Mouse (Mus musculus): ENCODE measurements around the gene Lrrc4c. TPM values are rescaled to one million over a fixed set of nuclear protein-coding genes. Genes with fewer than 3 reads are reported as not detected.

Gene Lrrc4c
- polyA plus RNA-seq, 1 experiment from 2014 or later, result 0.66 TPM

GRCm38 (mm10) chr2:97574921-97575320 lies 1257.0 kb downstream of the Lrrc4c start:
- Histone ChIP-seq H3K9me3 (ENCODE audit: low read depth, low read length) (no peaks in the 10 kb centered on the region), H3K27me3 (ENCODE audit: insufficient read depth, low read length) (no peaks in the 10 kb centered on the region), H3K4me3 (ENCODE audit: low read depth, low read length) (no peak overlapping the region), H3K27ac (ENCODE audit: low read depth) (no peak overlapping the region), H3K4me1 (ENCODE audit: insufficient read depth) (no peaks in the 10 kb centered on the region), H3K36me3 (ENCODE audit: insufficient read depth) (no peaks in the 10 kb centered on the region), H3K4me2 (no peak overlapping the region), H3K9ac (no peak overlapping the region)
- no peak for TF ChIP-seq CTCF (IDR thresholded peaks at IDR 0.05; ENCODE audit: low read depth)
- ATAC-seq (ENCODE audit: insufficient read depth) (no peak), DNase-seq (no peak)

GRCm38 (mm10) chr2:97581132-97581531 lies 1263.2 kb downstream of the Lrrc4c start:
- no peak for TF ChIP-seq CTCF (IDR thresholded peaks at IDR 0.05; ENCODE audit: low read depth)
- Histone ChIP-seq H3K9me3 (ENCODE audit: low read depth, low read length) (no peaks in the 10 kb centered on the region), H3K36me3 (ENCODE audit: insufficient read depth) (no peaks in the 10 kb centered on the region), H3K27me3 (ENCODE audit: insufficient read depth, low read length) (no peaks in the 10 kb centered on the region), H3K9ac (no peak overlapping the region), H3K27ac (ENCODE audit: low read depth) (no peak overlapping the region), H3K4me3 (ENCODE audit: low read depth, low read length) (no peak overlapping the region), H3K4me1 (ENCODE audit: insufficient read depth) (no peaks in the 10 kb centered on the region), H3K4me2 (no peak overlapping the region)
- WGBS, result 83% methylated on average over 2 of the region's 2 CpGs
- no peak for DNase-seq
- no peak for ATAC-seq (ENCODE audit: insufficient read depth)

GRCm38 (mm10) chr2:97586322-97586721 lies 1268.4 kb downstream of the Lrrc4c start:
- DNase-seq (no peak), ATAC-seq (ENCODE audit: insufficient read depth) (no peak)
- Histone ChIP-seq H3K9me3 (ENCODE audit: low read depth, low read length) (no peaks in the 10 kb centered on the region), H3K9ac (no peak overlapping the region), H3K4me3 (ENCODE audit: low read depth, low read length) (no peak overlapping the region), H3K27me3 (ENCODE audit: insufficient read depth, low read length) (no peaks in the 10 kb centered on the region), H3K4me2 (no peak overlapping the region), H3K36me3 (ENCODE audit: insufficient read depth) (no peaks in the 10 kb centered on the region), H3K4me1 (ENCODE audit: insufficient read depth) (no peaks in the 10 kb centered on the region), H3K27ac (ENCODE audit: low read depth) (no peak overlapping the region)
- TF ChIP-seq CTCF (IDR thresholded peaks at IDR 0.05; ENCODE audit: low read depth), result no peak
- WGBS, result 75% methylated on average over 3 of the region's 3 CpGs

- no peak overlapping the region for H3K4me3 ChIP-seq (ENCODE audit: low read depth, low read length)
- H3K4me2 ChIP-seq, result no peak overlapping the region
- DNase-seq (no peak), ATAC-seq (ENCODE audit: insufficient read depth) (no peak)
- no peaks in the 10 kb centered on the region for H3K36me3 ChIP-seq (ENCODE audit: insufficient read depth)
- 87% methylated on average over 3 of the region's 3 CpGs for WGBS
- H3K27me3 ChIP-seq (ENCODE audit: insufficient read depth, low read length), result no peaks in the 10 kb centered on the region
- H3K9ac ChIP-seq, result no peak overlapping the region
- TF ChIP-seq CTCF (IDR thresholded peaks at IDR 0.05; ENCODE audit: low read depth), result no peak
- no peaks in the 10 kb centered on the region for H3K9me3 ChIP-seq (ENCODE audit: low read depth, low read length)
- H3K4me1 ChIP-seq (ENCODE audit: insufficient read depth), result no peaks in the 10 kb centered on the region
- no peak overlapping the region for H3K27ac ChIP-seq (ENCODE audit: low read depth)
Observed at GRCm38 (mm10) chr2:97590563-97590962, 1272.6 kb downstream of the Lrrc4c start.

GRCm38 (mm10) chr2:97604182-97604581 lies 1286.2 kb downstream of the Lrrc4c start:
- H3K9ac ChIP-seq, result no peak overlapping the region
- no peak for TF ChIP-seq CTCF (IDR thresholded peaks at IDR 0.05; ENCODE audit: low read depth)
- WGBS, result 58% methylated on average over 3 of the region's 3 CpGs
- DNase-seq (no peak), ATAC-seq (ENCODE audit: insufficient read depth) (no peak)
- H3K27me3 ChIP-seq (ENCODE audit: insufficient read depth, low read length), result no peaks in the 10 kb centered on the region
- H3K4me3 ChIP-seq (ENCODE audit: low read depth, low read length), result no peak overlapping the region
- no peak overlapping the region for H3K27ac ChIP-seq (ENCODE audit: low read depth)
- no peaks in the 10 kb centered on the region for H3K9me3 ChIP-seq (ENCODE audit: low read depth, low read length)
- H3K4me1 ChIP-seq (ENCODE audit: insufficient read depth), result no peaks in the 10 kb centered on the region
- no peak overlapping the region for H3K4me2 ChIP-seq
- no peaks in the 10 kb centered on the region for H3K36me3 ChIP-seq (ENCODE audit: insufficient read depth)

- no peak overlapping the region for H3K4me3 ChIP-seq (ENCODE audit: low read depth, low read length)
Observed at GRCm38 (mm10) chr2:97604688-97605215, 1286.8 kb downstream of the Lrrc4c start.

GRCm38 (mm10) chr2:97609436-97609835 lies 1291.5 kb downstream of the Lrrc4c start:
- ATAC-seq (ENCODE audit: insufficient read depth) (no peak), DNase-seq (no peak)
- no peak for TF ChIP-seq CTCF (IDR thresholded peaks at IDR 0.05; ENCODE audit: low read depth)
- Histone ChIP-seq H3K4me2 (no peak overlapping the region), H3K9ac (no peak overlapping the region), H3K9me3 (ENCODE audit: low read depth, low read length) (no peaks in the 10 kb centered on the region), H3K27ac (ENCODE audit: low read depth) (no peak overlapping the region), H3K4me3 (ENCODE audit: low read depth, low read length) (no peak overlapping the region), H3K27me3 (ENCODE audit: insufficient read depth, low read length) (no peaks in the 10 kb centered on the region), H3K36me3 (ENCODE audit: insufficient read depth) (no peaks in the 10 kb centered on the region), H3K4me1 (ENCODE audit: insufficient read depth) (no peaks in the 10 kb centered on the region)

More at GRCm38 (mm10) chr2:97604688-97605215, 1286.8 kb downstream of the Lrrc4c start:
- WGBS, result 68% methylated on average over 3 of the region's 3 CpGs
- ATAC-seq (ENCODE audit: insufficient read depth) (no peak), DNase-seq (no peak)
- Histone ChIP-seq H3K9ac (no peak overlapping the region), H3K9me3 (ENCODE audit: low read depth, low read length) (no peaks in the 10 kb centered on the region), H3K4me2 (no peak overlapping the region), H3K27me3 (ENCODE audit: insufficient read depth, low read length) (no peaks in the 10 kb centered on the region), H3K27ac (ENCODE audit: low read depth) (no peak overlapping the region), H3K36me3 (ENCODE audit: insufficient read depth) (no peaks in the 10 kb centered on the region), H3K4me1 (ENCODE audit: insufficient read depth) (no peaks in the 10 kb centered on the region)
- no peak for TF ChIP-seq CTCF (IDR thresholded peaks at IDR 0.05; ENCODE audit: low read depth)

- Histone ChIP-seq H3K4me3 (ENCODE audit: low read depth, low read length) (no peak overlapping the region), H3K36me3 (ENCODE audit: insufficient read depth) (no peaks in the 10 kb centered on the region), H3K9me3 (ENCODE audit: low read depth, low read length) (no peaks in the 10 kb centered on the region), H3K27me3 (ENCODE audit: insufficient read depth, low read length) (no peaks in the 10 kb centered on the region), H3K27ac (ENCODE audit: low read depth) (no peak overlapping the region), H3K9ac (no peak overlapping the region), H3K4me1 (ENCODE audit: insufficient read depth) (no peaks in the 10 kb centered on the region), H3K4me2 (no peak overlapping the region)
- no peak for TF ChIP-seq CTCF (IDR thresholded peaks at IDR 0.05; ENCODE audit: low read depth)
- 81% methylated on average over 2 of the region's 2 CpGs for WGBS
- no peak for DNase-seq
- no peak for ATAC-seq (ENCODE audit: insufficient read depth)
Observed at GRCm38 (mm10) chr2:97610566-97610965, 1292.6 kb downstream of the Lrrc4c start.

Measured in lung, embryonic 14.5 days (tissue).